Mouse (Mus musculus) hindbrain, embryonic 16.5 days (tissue): ENCODE results near the gene Atp5f1. TPM values are rescaled to one million over a fixed set of nuclear protein-coding genes. Genes with fewer than 3 reads are reported as not detected.
"Not testable (repeated sequence)": the region's sequence is repeated elsewhere in the genome, so short reads cannot be mapped to it uniquely, and the experiment has no call there.

Experiments used
- ATAC-seq: fragments of 200-750 bp; cut with Nextera tagmentation; 2 replicates; pipeline ENCODE4 v1.8.0; 2017; ENCODE audit warnings: moderate TSS enrichment, moderate library complexity
- H3K27ac ChIP-seq: fragments of 300-500 bp; sonication (generic); 2 replicates; pipeline ENCODE4 v1.5.1; 2014; ENCODE audit warnings: low read depth, mild to moderate bottlenecking, control low read depth, low read length, moderate library complexity
- H3K27me3 ChIP-seq: fragments of 300-500 bp; sonication (generic); replicated peaks from 2 replicates; pipeline ENCODE4 v1.6.1; 2014; ENCODE audit warnings: low read length; ENCODE audit not compliant: control insufficient read depth, insufficient read depth
- H3K36me3 ChIP-seq: fragments of 300-500 bp; sonication (generic); 2 replicates; pipeline ENCODE4 v1.6.1; 2014; ENCODE audit warnings: mild to moderate bottlenecking, low read length, moderate library complexity, mixed read lengths; ENCODE audit not compliant: control insufficient read depth, insufficient read depth
- H3K4me1 ChIP-seq: fragments of 300-500 bp; sonication (generic); 2 replicates; pipeline ENCODE4 v1.6.1; 2014; ENCODE audit warnings: low read depth, low read length; ENCODE audit not compliant: control insufficient read depth, insufficient read depth
- H3K4me2 ChIP-seq: fragments of 300-500 bp; sonication (generic); 2 replicates; pipeline ENCODE4 v1.6.1; 2014; ENCODE audit warnings: mild to moderate bottlenecking, low read length, control low read depth, moderate library complexity
- H3K4me3 ChIP-seq: fragments of 300-500 bp; sonication (generic); 2 replicates; pipeline ENCODE4 v1.5.1; 2014; ENCODE audit warnings: mild to moderate bottlenecking, low read length, control low read depth, moderate library complexity
- H3K9ac ChIP-seq: fragments of 300-500 bp; sonication (generic); 2 replicates; pipeline ENCODE4 v1.6.1; 2014; ENCODE audit warnings: low read depth, mild to moderate bottlenecking, control low read depth, low read length, moderate library complexity
- H3K9me3 ChIP-seq: fragments of 300-500 bp; sonication (generic); 2 replicates; pipeline ENCODE4 v1.6.1; 2014; ENCODE audit warnings: mild to moderate bottlenecking, low read length, moderate library complexity; ENCODE audit not compliant: control insufficient read depth
- WGBS: fragments of 180-500 bp; shearing (Covaris S2); extraction: QIAGEN DNeasy Blood & Tissue Kit; methylation state at CpG from one replicate; pipeline ENCODE4 v1.1.7; 2014; 5-methylcytosine and 5-hydroxymethylcytosine counted together
- polyA plus RNA-seq: library from polyadenylated mRNA; unstranded; fragments of >200 nt; fragmentation: Nextera tagmentation; extraction: Ambion mirVana; gene quantifications from 2 replicates; pipeline ENCODE4 v1.2.1, GENCODE M21; 2015

The Atp5f1 gene
- polyA plus RNA-seq, 1 experiment from 2014 or later: 609 TPM

- H3K4me2 ChIP-seq: no peak overlapping the region
- H3K27ac ChIP-seq: no peak overlapping the region
- no peaks in the 10 kb centered on the region for H3K9me3 ChIP-seq
- no peak overlapping the region for H3K4me3 ChIP-seq
- no peaks in the 10 kb centered on the region for H3K36me3 ChIP-seq
- 78% methylated on average over 2 of the region's 2 CpGs for WGBS
- no peaks in the 10 kb centered on the region for H3K4me1 ChIP-seq
- no peak overlapping the region for H3K9ac ChIP-seq
- ATAC-seq: no peak
- no peaks in the 10 kb centered on the region for H3K27me3 ChIP-seq
These were observed 37.9 kb downstream of the Atp5f1 start for GRCm38 (mm10) chr3:105921959-105922358.

- H3K27ac ChIP-seq: not testable (repeated sequence)
These were observed 39.2 kb downstream of the Atp5f1 start for GRCm38 (mm10) chr3:105920743-105921142.

GRCm38 (mm10) chr3:105918355-105918745 lies 41.5 kb downstream of the Atp5f1 start:
- H3K9me3 ChIP-seq: no peaks in the 10 kb centered on the region
- H3K27me3 ChIP-seq: no peaks in the 10 kb centered on the region
- no peak overlapping the region for H3K4me2 ChIP-seq
- H3K4me3 ChIP-seq: no peak overlapping the region
- ATAC-seq: no peak
- WGBS: 71% methylated on average over 3 of the region's 3 CpGs
- H3K4me1 ChIP-seq: no peaks in the 10 kb centered on the region
- H3K27ac ChIP-seq: no peak overlapping the region
- no peak overlapping the region for H3K9ac ChIP-seq
- H3K36me3 ChIP-seq: no peaks in the 10 kb centered on the region

More at GRCm38 (mm10) chr3:105920743-105921142, 39.2 kb downstream of the Atp5f1 start:
- H3K9ac ChIP-seq, H3K4me1 ChIP-seq, H3K36me3 ChIP-seq, ATAC-seq, H3K27me3 ChIP-seq, H3K4me3 ChIP-seq, H3K4me2 ChIP-seq, H3K9me3 ChIP-seq: not testable (repeated sequence)

- no peak overlapping the region for H3K4me2 ChIP-seq
- H3K9ac ChIP-seq: no peak overlapping the region
- ATAC-seq: no peak
- H3K4me1 ChIP-seq: no peaks in the 10 kb centered on the region
- no peak overlapping the region for H3K27ac ChIP-seq
- no peak overlapping the region for H3K4me3 ChIP-seq
- 73% methylated on average over 10 of the region's 10 CpGs for WGBS
- H3K36me3 ChIP-seq: no peaks in the 10 kb centered on the region
- H3K27me3 ChIP-seq: no peaks in the 10 kb centered on the region
- H3K9me3 ChIP-seq: no peaks in the 10 kb centered on the region
These were observed 42.1 kb downstream of the Atp5f1 start for GRCm38 (mm10) chr3:105917656-105918354.

- H3K27ac ChIP-seq, H3K9ac ChIP-seq, H3K27me3 ChIP-seq, H3K4me3 ChIP-seq, H3K9me3 ChIP-seq, H3K4me1 ChIP-seq, H3K4me2 ChIP-seq, H3K36me3 ChIP-seq, ATAC-seq: not testable (repeated sequence)
These were observed 43.4 kb downstream of the Atp5f1 start for GRCm38 (mm10) chr3:105916455-105916854.

- no peaks in the 10 kb centered on the region for H3K27me3 ChIP-seq
- no peaks in the 10 kb centered on the region for H3K4me1 ChIP-seq
- no peak overlapping the region for H3K9ac ChIP-seq
- H3K36me3 ChIP-seq: no peaks in the 10 kb centered on the region
- no peak overlapping the region for H3K4me3 ChIP-seq
- 40% methylated on average over 1 of the region's 1 CpGs for WGBS
- H3K9me3 ChIP-seq: no peaks in the 10 kb centered on the region
- H3K4me2 ChIP-seq: no peak overlapping the region
- ATAC-seq: no peak
- H3K27ac ChIP-seq: no peak overlapping the region
These were observed 44.6 kb downstream of the Atp5f1 start for GRCm38 (mm10) chr3:105915281-105915680.

GRCm38 (mm10) chr3:105913839-105914681 lies 45.8 kb downstream of the Atp5f1 start:
- no peak overlapping the region for H3K9ac ChIP-seq
- WGBS: 79% methylated on average over 10 of the region's 10 CpGs

GRCm38 (mm10) chr3:105912097-105912880 lies 47.6 kb downstream of the Atp5f1 start:
- H3K36me3 ChIP-seq: no peaks in the 10 kb centered on the region
- H3K27me3 ChIP-seq: no peaks in the 10 kb centered on the region
- H3K4me2 ChIP-seq: no peak overlapping the region
- no peak for ATAC-seq
- H3K9ac ChIP-seq: no peak overlapping the region
- no peaks in the 10 kb centered on the region for H3K4me1 ChIP-seq
- H3K27ac ChIP-seq: no peak overlapping the region
- H3K9me3 ChIP-seq: no peaks in the 10 kb centered on the region
- WGBS: 83% methylated on average over 9 of the region's 9 CpGs
- no peak overlapping the region for H3K4me3 ChIP-seq

More at GRCm38 (mm10) chr3:105913839-105914681, 45.8 kb downstream of the Atp5f1 start:
- H3K27ac ChIP-seq: no peak overlapping the region
- H3K27me3 ChIP-seq: no peaks in the 10 kb centered on the region
- H3K4me3 ChIP-seq: no peak overlapping the region
- no peaks in the 10 kb centered on the region for H3K9me3 ChIP-seq
- H3K4me2 ChIP-seq: no peak overlapping the region
- no peaks in the 10 kb centered on the region for H3K36me3 ChIP-seq
- ATAC-seq: no peak
- H3K4me1 ChIP-seq: no peaks in the 10 kb centered on the region
